In genomic region chr16:30118876-30119275, GRCm38 (mm10) we compare ENCODE assay signal across 21 mouse cellular contexts. TPM values are rescaled to one million over a fixed set of nuclear protein-coding genes. Genes with fewer than 3 reads are reported as not detected.
DNase-seq lines count a peak whose midpoint lies in the region; ATAC-seq and TF ChIP-seq lines count a peak whose summit lies in the region.
"Had no signal": no experiment of that assay in that cellular context is flagged by ENCODE, and none has a peak within 500 bp of the region (broad histone marks: within the 10 kb centered on the region; RNA-seq: fewer than 3 reads in every experiment).

No protein-coding gene starts in this region.

- no peak for TF ChIP-seq CTCF in kidney, adult 2 months (conservative IDR thresholded peaks at IDR 0.05; ENCODE audit: insufficient read depth, insufficient read length, low read depth, low read length)

- no peaks in the 10 kb centered on the region for H3K36me3 ChIP-seq in kidney, adult 2 months (ENCODE audit: control insufficient read depth, insufficient read depth, low read length)
- no peaks in the 10 kb centered on the region for H3K36me3 ChIP-seq in kidney, embryonic 14.5 days (ENCODE audit: control insufficient read depth, insufficient read depth, low read length)
- H3K36me3 ChIP-seq: embryonic facial prominence, embryonic 13.5 days; embryonic facial prominence, embryonic 15.5 days; forebrain, embryonic 10.5 days; forebrain, embryonic 12.5 days had no signal

- H3K4me3 ChIP-seq in kidney, adult 2 months (ENCODE audit: insufficient read depth, low read depth, low read length): no peak overlapping the region
- no peak overlapping the region for H3K4me3 ChIP-seq in kidney, embryonic 14.5 days (ENCODE audit: low read length)
- H3K4me3 ChIP-seq: embryonic facial prominence, embryonic 13.5 days; embryonic facial prominence, embryonic 15.5 days; erythroblast, embryonic 14.5 days; forebrain, embryonic 10.5 days; forebrain, embryonic 12.5 days had no signal

- H3K4me1 ChIP-seq in kidney, adult 2 months (ENCODE audit: control insufficient read depth, insufficient read depth, low read length): 0 out of 2 replicates have a peak, but pooled peaks cover 6% of the 10 kb centered on the region
- peaks cover 40% of the 10 kb centered on the region for H3K4me1 ChIP-seq in kidney, embryonic 14.5 days (ENCODE audit: control insufficient read depth, insufficient read depth, low read length)

- no peak overlapping the region for H3K27ac ChIP-seq in kidney, adult 2 months (ENCODE audit: insufficient read depth, low read depth, low read length)
- no peak overlapping the region for H3K27ac ChIP-seq in kidney, embryonic 14.5 days (ENCODE audit: low read depth, low read length)
- H3K27ac ChIP-seq: embryonic facial prominence, embryonic 13.5 days; embryonic facial prominence, embryonic 15.5 days; forebrain, embryonic 10.5 days; forebrain, embryonic 12.5 days had no signal

- DNase-seq in kidney, adult 2 months: peak; percentile 72
- peak; percentile 66 for DNase-seq in kidney, adult 9 months
- no peak for DNase-seq in kidney, postnatal 10 days
- DNase-seq: adrenal gland, adult 2 months; adrenal gland, postnatal 10 days; adrenal gland, postnatal 25 days; cerebellum, adult 11 months; cerebellum, adult 18-20 months; cerebellum, adult 8-10 months; cerebellum, adult 9-11 months; cerebellum, postnatal 14 days; cerebellum, postnatal 36 days; embryo, embryonic 11 days had no signal

- no peak overlapping the region for H3K9ac ChIP-seq in kidney, embryonic 14.5 days (ENCODE audit: low read depth, low read length)
- H3K9ac ChIP-seq: embryonic facial prominence, embryonic 13.5 days; embryonic facial prominence, embryonic 15.5 days; forebrain, embryonic 12.5 days had no signal

- 81% methylated on average over 5 of the region's 5 CpGs for WGBS in kidney, adult 2 months
- WGBS in kidney, embryonic 14.5 days: 87% methylated on average over 5 of the region's 5 CpGs

- H3K4me2 ChIP-seq in kidney, embryonic 14.5 days (replicated peaks; ENCODE audit: low read depth, low read length): no peak overlapping the region
- H3K4me2 ChIP-seq: embryonic facial prominence, embryonic 13.5 days; embryonic facial prominence, embryonic 15.5 days; forebrain, embryonic 12.5 days had no signal

- no peaks in the 10 kb centered on the region for H3K27me3 ChIP-seq in kidney, adult 2 months (replicated peaks; ENCODE audit: control insufficient read depth, insufficient read depth, low read length)
- H3K27me3 ChIP-seq in kidney, embryonic 14.5 days (ENCODE audit: control insufficient read depth, insufficient read depth, low read length): no peaks in the 10 kb centered on the region

- H3K9me3 ChIP-seq in kidney, embryonic 14.5 days (ENCODE audit: control insufficient read depth, low read length): no peaks in the 10 kb centered on the region
- H3K9me3 ChIP-seq: embryonic facial prominence, embryonic 13.5 days; embryonic facial prominence, embryonic 15.5 days; forebrain, embryonic 10.5 days; forebrain, embryonic 12.5 days had no signal

- TF ChIP-seq POLR2A in kidney, adult 2 months (IDR thresholded peaks at IDR 0.05; ENCODE audit: low read depth, low read length): no peak

- no peak for ATAC-seq in kidney, embryonic 14.5 days (ENCODE audit: low FRiP score, low TSS enrichment)
- ATAC-seq: forebrain, embryonic 14.5 days; forebrain, embryonic 16.5 days had no signal

RNA-seq across cellular contexts. Expression of gene Hes1, which starts 54.7 kb away (rescaled TPM):
- polyA plus RNA-seq in kidney, adult 2 months (2012; rRNA removed): 54.4 and 78.8 TPM in 2 replicates
- 68.7 and 82.2 TPM in 2 replicates for polyA plus RNA-seq in kidney, embryonic 14.5 days (2014; fragmentation: Nextera tagmentation; extraction: Ambion mirVana)
